23 mouse cellular contexts compared by ENCODE assay signal in genomic region chr13:103396099-103396498, GRCm38 (mm10).
DNase-seq lines count a peak whose midpoint lies in the region; ATAC-seq lines count a peak whose summit lies in the region.
"Had no signal": no experiment of that assay in that cellular context is flagged by ENCODE, and none has a peak within 500 bp of the region (broad histone marks: within the 10 kb centered on the region; RNA-seq: fewer than 3 reads in every experiment).

No protein-coding gene starts in this region.

- H3K4me3 ChIP-seq in liver, embryonic 11.5 days (ENCODE audit: low read depth, low read length): no peak overlapping the region
- H3K4me3 ChIP-seq: forebrain, embryonic 10.5 days; forebrain, embryonic 13.5 days; gastrocnemius, adult 2 months; hindbrain, embryonic 10.5 days; hindbrain, embryonic 13.5 days had no signal

- no peaks in the 10 kb centered on the region for H3K9me3 ChIP-seq in liver, embryonic 11.5 days (ENCODE audit: control insufficient read depth, low read length)
- H3K9me3 ChIP-seq: forebrain, embryonic 10.5 days; forebrain, embryonic 13.5 days; G1E; hindbrain, embryonic 10.5 days; hindbrain, embryonic 13.5 days had no signal

- H3K4me2 ChIP-seq in liver, embryonic 11.5 days: no peak overlapping the region
- H3K4me2 ChIP-seq: forebrain, embryonic 13.5 days; heart, embryonic 11.5 days; hindbrain, embryonic 13.5 days had no signal

- H3K27ac ChIP-seq in liver, embryonic 11.5 days (ENCODE audit: low read depth, low read length): no peak overlapping the region
- H3K27ac ChIP-seq: forebrain, embryonic 10.5 days; forebrain, embryonic 13.5 days; gastrocnemius, adult 2 months; hindbrain, embryonic 10.5 days; hindbrain, embryonic 13.5 days had no signal

- no peak overlapping the region for H3K9ac ChIP-seq in liver, embryonic 11.5 days (ENCODE audit: low read depth, low read length)
- H3K9ac ChIP-seq: forebrain, embryonic 13.5 days; hindbrain, embryonic 13.5 days had no signal

- no peaks in the 10 kb centered on the region for H3K4me1 ChIP-seq in liver, embryonic 11.5 days (replicated peaks; ENCODE audit: control insufficient read depth, insufficient read depth, low read length)
- H3K4me1 ChIP-seq: forebrain, embryonic 10.5 days; forebrain, embryonic 13.5 days; hindbrain, embryonic 10.5 days; hindbrain, embryonic 13.5 days had no signal

- peak; percentile 88 for ATAC-seq in granulocyte monocyte progenitor cell, adult 5-6 weeks (replicated peaks; ENCODE audit: poor library complexity, severe bottlenecking)
- ATAC-seq in liver, embryonic 11.5 days (replicated peaks; ENCODE audit: low FRiP score): no peak
- ATAC-seq: forebrain, embryonic 13.5 days; forebrain, embryonic 16.5 days; hindbrain, embryonic 16.5 days; intestine, embryonic 16.5 days; Patski had no signal

- no peaks in the 10 kb centered on the region for H3K36me3 ChIP-seq in liver, embryonic 11.5 days (ENCODE audit: control insufficient read depth, insufficient read depth, low read length)
- H3K36me3 ChIP-seq: forebrain, embryonic 10.5 days; G1E; hindbrain, embryonic 10.5 days; hindbrain, embryonic 13.5 days had no signal

- WGBS in liver, embryonic 11.5 days: 37% methylated on average over 9 of the region's 9 CpGs

- peak; percentile 5 for DNase-seq in lung, postnatal 10 days
- DNase-seq in lung, postnatal 14 days: no peak
- DNase-seq in CD4-positive helper T cell, adult 2 months (ENCODE audit: low read depth, low spot score): peak; percentile 5
- no peak for DNase-seq in liver, embryonic 11.5 days (ENCODE audit: low spot score)
- no peak for DNase-seq in spleen, adult 18-20 months
- DNase-seq: cerebellum, adult 11 months; cerebellum, adult 2 months; cerebellum, adult 9-11 months; cerebellum, postnatal 25 days; gastrocnemius, postnatal 14 days had no signal

- no peaks in the 10 kb centered on the region for H3K27me3 ChIP-seq in liver, embryonic 11.5 days (replicated peaks; ENCODE audit: control insufficient read depth, insufficient read depth, low read length)
- H3K27me3 ChIP-seq: CH12.LX; forebrain, embryonic 13.5 days; hindbrain, embryonic 13.5 days; Patski had no signal

Comparison
In these comparisons a context has a peak if more than half of its experiments do, and no peak if none do; other contexts are left out.
1. DNase-seq: peak in lung, postnatal 10 days (single experiment) and CD4-positive helper T cell, adult 2 months (single experiment); none in lung, postnatal 14 days (single experiment), liver, embryonic 11.5 days (single experiment) and spleen, adult 18-20 months (0 of 2).